Mouse (Mus musculus) G1E (cell line): Measurements from ENCODE around the gene Adgrl3.

ENCODE experiments used
- CTCF ChIP-seq: IDR thresholded peaks from 2 replicates; pipeline ENCODE4 v1.5.1; 2012; ENCODE audit warnings: low read depth, low read length, inconsistent platforms, mixed read lengths
- GATA1 ChIP-seq: IDR thresholded peaks from 2 replicates; pipeline ENCODE4 v1.6.1; 2012; ENCODE audit warnings: borderline replicate concordance, low read length, inconsistent platforms, mixed read lengths

- no peak for TF ChIP-seq CTCF
- TF ChIP-seq GATA1: no peak
Measured at GRCm38 (mm10) chr5:81088667-81089066, 68.7 kb downstream of the Adgrl3 start.
